Mouse (Mus musculus) hematopoietic multipotent progenitor cell, adult 10-12 weeks (in vitro differentiated cells): ENCODE results near the gene Mrpl34. TPM values are rescaled to one million over a fixed set of nuclear protein-coding genes. Genes with fewer than 3 reads are reported as not detected.

Source experiments
- polyA plus RNA-seq: library from polyadenylated mRNA; stranded (reverse); fragments of >175 nt; gene quantifications from 2 replicates; pipeline ENCODE4 v1.2.3, GENCODE M21; 2012; ENCODE audit warnings: low replicate concordance

Mrpl34 gene
- 62.6 and 70.7 TPM in 2 replicates for polyA plus RNA-seq

GRCm38 (mm10) chr8:71464513-71465500, at the start of gene Mrpl34:
Mrpl34 (plus strand) TSS chr8:71464959.

DNA sequence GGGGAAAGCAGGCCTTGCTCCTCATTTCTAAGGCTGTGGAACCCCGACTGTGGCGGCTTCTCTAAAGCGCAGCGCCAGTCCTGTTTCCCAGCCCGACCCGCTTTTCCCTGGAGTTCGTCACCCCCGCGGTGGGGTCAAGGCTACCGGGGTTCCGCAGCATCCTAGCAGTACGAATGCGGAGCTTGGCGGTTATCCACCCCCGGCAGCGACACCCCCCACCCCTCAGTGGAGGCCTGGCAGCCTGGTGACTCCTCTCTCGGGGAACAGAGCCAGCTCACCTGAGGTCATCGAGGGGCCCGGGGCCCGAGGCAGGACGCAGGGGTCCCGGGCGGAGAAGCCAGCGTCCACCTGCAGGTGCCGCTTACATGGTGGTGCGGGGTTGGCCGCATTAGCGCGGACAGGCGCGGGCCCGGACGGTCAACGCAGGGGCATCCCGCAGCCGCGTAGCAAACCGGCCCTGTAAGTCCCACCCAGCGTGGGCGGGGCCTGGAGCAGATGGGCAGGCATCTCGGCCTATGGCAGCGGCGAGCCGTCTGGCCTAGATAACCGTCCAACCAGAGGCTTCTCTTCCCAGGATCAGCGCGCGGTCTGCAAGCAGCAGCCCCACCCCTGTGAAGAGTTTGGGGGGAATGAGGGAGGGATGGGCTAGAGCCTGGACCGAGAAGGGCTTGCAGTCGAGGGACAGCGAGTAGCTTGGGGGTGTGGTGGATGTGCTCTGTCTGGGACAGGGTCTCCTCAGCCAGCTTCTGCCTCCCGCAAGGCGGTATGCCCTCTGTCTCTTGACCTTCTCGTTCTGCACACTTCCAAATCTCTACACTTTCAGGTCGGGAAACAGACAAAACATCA, 1.3 kb upstream of the Mrpl34 start, which contains the start of gene Abhd8:
Gene Abhd8, minus strand, starts transcription at position 468 of the 846 bp plus-strand sequence.

DNA sequence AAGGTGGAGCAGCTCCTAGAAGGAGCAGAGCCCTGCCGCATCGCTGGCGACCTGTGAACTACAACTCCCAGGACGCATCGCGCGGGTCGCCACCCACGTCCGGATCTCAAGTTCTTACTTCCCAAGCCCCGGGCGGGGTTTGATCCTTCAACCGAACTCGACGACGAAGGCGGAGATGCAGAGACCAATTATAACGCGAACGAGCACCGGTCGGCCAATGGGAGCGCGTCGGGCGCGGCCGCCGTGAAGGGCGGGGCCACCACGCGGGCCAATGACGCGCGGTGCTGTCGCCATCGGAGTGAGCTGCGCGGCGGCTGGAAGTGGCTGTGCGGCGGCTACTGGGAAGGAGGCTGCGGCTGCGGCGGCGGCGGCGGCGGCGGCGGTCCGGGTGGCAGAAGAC, 4.2 kb downstream of the Mrpl34 start, which contains the start of gene Dda1:
Gene Dda1, plus strand, starts transcription at position 284 of the 400 bp plus-strand sequence.

GRCm38 (mm10) chr8:71485142-71486135, 20.7 kb downstream of the Mrpl34 start, which contains the start of gene Ano8:
Ano8 (minus strand) TSS chr8:71485963.

DNA sequence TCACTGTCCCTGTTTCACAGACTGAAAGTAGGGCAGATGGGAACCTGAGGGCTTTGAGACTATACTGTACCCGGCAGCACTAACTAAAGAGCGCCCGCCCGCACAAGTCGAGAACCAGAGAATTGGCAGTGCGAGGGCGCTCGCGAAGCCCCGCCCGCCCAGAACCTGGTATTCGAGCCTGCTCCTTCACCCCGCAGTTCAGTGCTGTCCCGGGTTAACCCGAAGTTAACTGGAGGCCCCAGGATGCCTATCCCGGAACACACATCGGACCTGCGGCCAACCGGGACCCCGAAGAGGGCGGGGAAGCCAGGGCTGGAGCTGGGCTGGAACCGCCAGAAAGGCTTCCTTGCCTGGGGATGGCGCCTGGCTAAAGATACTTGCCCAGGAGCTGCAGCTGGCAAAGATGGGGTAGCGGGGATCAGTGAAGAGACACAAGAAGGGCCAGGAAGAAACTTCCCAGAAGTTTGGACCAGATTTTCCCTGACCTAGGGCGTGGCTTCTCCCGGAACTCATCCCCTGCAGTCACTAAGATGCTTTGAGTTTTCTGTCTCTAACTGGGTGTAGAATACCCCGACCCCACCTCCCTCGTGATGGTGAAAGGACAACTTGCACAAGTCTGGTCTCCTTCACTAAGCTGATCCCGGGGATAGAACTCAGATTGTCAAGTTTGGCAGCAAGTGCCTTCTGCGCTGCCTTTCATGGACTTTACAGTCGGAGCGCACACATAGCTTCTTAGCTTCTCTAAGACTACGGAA, 23.1 kb downstream of the Mrpl34 start, which contains the start of gene Gtpbp3:
Gene Gtpbp3, plus strand, starts transcription at position 413 of the 755 bp plus-strand sequence.

DNA sequence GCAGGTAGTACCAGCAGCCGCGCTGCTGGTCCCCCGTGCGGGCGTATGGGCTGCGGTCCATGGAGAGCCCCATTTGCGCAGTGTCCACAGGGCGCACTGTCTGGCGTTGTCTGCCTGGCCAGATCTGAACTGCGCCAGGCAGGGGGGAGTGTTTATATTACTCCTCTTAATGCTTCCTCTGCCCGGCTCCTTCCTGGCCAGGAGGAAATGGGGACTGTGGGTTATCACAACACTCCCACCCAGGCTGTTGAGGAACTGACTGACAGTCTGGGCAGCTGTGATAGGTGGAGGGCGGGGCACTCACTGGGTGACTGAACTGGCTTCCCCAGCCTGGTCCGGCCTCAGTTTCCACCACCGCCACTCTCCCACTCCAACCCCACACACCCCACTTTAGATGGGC, 46.9 kb downstream of the Mrpl34 start, which contains the start of gene Plvap:
Gene Plvap, minus strand, starts transcription at position 109 of the 400 bp plus-strand sequence.

Other genes starting within 250 kb of the Mrpl34 start
- gene Myo9b, start 192.2 kb upstream of the Mrpl34 start, polyA plus RNA-seq: 99.7 and 179 TPM in 2 replicates
- gene Haus8, start 192.0 kb upstream of the Mrpl34 start, polyA plus RNA-seq: 8.3 and 12.3 TPM in 2 replicates
- 230 and 318 TPM in 2 replicates for gene Use1, start 98.1 kb upstream of the Mrpl34 start, polyA plus RNA-seq
- gene Ocel1, start 93.7 kb upstream of the Mrpl34 start, polyA plus RNA-seq: 49.5 and 128 TPM in 2 replicates
- 47.0 and 71.0 TPM in 2 replicates for gene Nr2f6, start 83.0 kb upstream of the Mrpl34 start, polyA plus RNA-seq
- gene Ushbp1, start 69.2 kb upstream of the Mrpl34 start, polyA plus RNA-seq: 0.64 and 1.2 TPM in 2 replicates
- gene Babam1, start 68.1 kb upstream of the Mrpl34 start, polyA plus RNA-seq: 86.4 and 115 TPM in 2 replicates
- 4.4 and 11.0 TPM in 2 replicates for gene Ankle1, start 58.9 kb upstream of the Mrpl34 start, polyA plus RNA-seq
- gene Abhd8, start 1.3 kb upstream of the Mrpl34 start, polyA plus RNA-seq: 63.5 and 128 TPM in 2 replicates
- 230 and 542 TPM in 2 replicates for gene Dda1, start 4.2 kb downstream of the Mrpl34 start, polyA plus RNA-seq
- gene Ano8, start 21.0 kb downstream of the Mrpl34 start, polyA plus RNA-seq: 8.3 and 23.9 TPM in 2 replicates
- 21.2 and 52.5 TPM in 2 replicates for gene Gtpbp3, start 23.1 kb downstream of the Mrpl34 start, polyA plus RNA-seq
- 7.0 and 42.5 TPM in 2 replicates for gene Plvap, start 46.8 kb downstream of the Mrpl34 start, polyA plus RNA-seq
- 0.10 TPM in 1 of 2 replicates, not detected in the other for gene Ccdc194, start 60.8 kb downstream of the Mrpl34 start, polyA plus RNA-seq
- gene Bst2, start 72.5 kb downstream of the Mrpl34 start, polyA plus RNA-seq: 136 and 509 TPM in 2 replicates
- gene Mvb12a, start 78.0 kb downstream of the Mrpl34 start, polyA plus RNA-seq: 126 and 231 TPM in 2 replicates
- gene Tmem221, start 93.9 kb downstream of the Mrpl34 start, polyA plus RNA-seq: 0.84 and 2.7 TPM in 2 replicates
- gene Nxnl1, start 101.6 kb downstream of the Mrpl34 start, polyA plus RNA-seq: 0.04 TPM in 1 of 2 replicates, not detected in the other
- 14.2 and 19.8 TPM in 2 replicates for gene Slc27a1, start 103.9 kb downstream of the Mrpl34 start, polyA plus RNA-seq
- gene Pgls, start 127.2 kb downstream of the Mrpl34 start, polyA plus RNA-seq: 279 and 289 TPM in 2 replicates
- gene Fam129c, start 132.7 kb downstream of the Mrpl34 start, polyA plus RNA-seq: 109 and 215 TPM in 2 replicates
- gene Colgalt1, start 146.0 kb downstream of the Mrpl34 start, polyA plus RNA-seq: 60.9 and 103 TPM in 2 replicates
- 0.42 and 0.58 TPM in 2 replicates for gene Unc13a, start 206.8 kb downstream of the Mrpl34 start, polyA plus RNA-seq
- 114 and 286 TPM in 2 replicates for gene Jak3, start 211.3 kb downstream of the Mrpl34 start, polyA plus RNA-seq
- 77.9 and 105 TPM in 2 replicates for gene Insl3, start 224.3 kb downstream of the Mrpl34 start, polyA plus RNA-seq
- 0.63 and 2.8 TPM in 2 replicates for gene B3gnt3, start 236.8 kb downstream of the Mrpl34 start, polyA plus RNA-seq